Mouse (Mus musculus) kidney, embryonic 16.5 days (tissue): Measurements from ENCODE around the gene Gale. TPM values are rescaled to one million over a fixed set of nuclear protein-coding genes. Genes with fewer than 3 reads are reported as not detected.
"Not testable (repeated sequence)": the region's sequence is repeated elsewhere in the genome, so short reads cannot be mapped to it uniquely, and the experiment has no call there.

Experiments used
- ATAC-seq: fragments of 200-750 bp; cut with Nextera tagmentation; 2 replicates; pipeline ENCODE4 v1.8.0; 2017; ENCODE audit warnings: moderate TSS enrichment; ENCODE audit not compliant: low FRiP score, low TSS enrichment
- H3K27ac ChIP-seq: fragments of 300-500 bp; sonication (generic); 2 replicates; pipeline ENCODE4 v1.5.1; 2014; ENCODE audit warnings: low read length
- H3K27me3 ChIP-seq: fragments of 300-500 bp; sonication (generic); 2 replicates; pipeline ENCODE4 v1.6.1; 2014; ENCODE audit warnings: low read length, control low read depth, mixed read lengths; ENCODE audit not compliant: insufficient read depth
- H3K36me3 ChIP-seq: fragments of 300-500 bp; sonication (generic); 2 replicates; pipeline ENCODE4 v1.6.1; 2014; ENCODE audit warnings: low read length, control low read depth, mixed read lengths; ENCODE audit not compliant: insufficient read depth
- H3K4me1 ChIP-seq: fragments of 300-500 bp; sonication (generic); 2 replicates; pipeline ENCODE4 v1.6.1; 2014; ENCODE audit warnings: low read length, control low read depth, mixed read lengths; ENCODE audit not compliant: insufficient read depth
- H3K4me2 ChIP-seq: fragments of 300-500 bp; sonication (generic); replicated peaks from 2 replicates; pipeline ENCODE4 v1.6.1; 2014; ENCODE audit warnings: low read depth, low read length
- H3K4me3 ChIP-seq: fragments of 300-500 bp; sonication (generic); 2 replicates; pipeline ENCODE4 v1.5.1; 2014; ENCODE audit warnings: mild to moderate bottlenecking, low read length
- H3K9ac ChIP-seq: fragments of 300-500 bp; sonication (generic); replicated peaks from 2 replicates; pipeline ENCODE4 v1.6.1; 2014; ENCODE audit warnings: low read length
- H3K9me3 ChIP-seq: fragments of 300-500 bp; sonication (generic); 2 replicates; pipeline ENCODE4 v1.6.1; 2016; ENCODE audit warnings: low read length, control low read depth
- WGBS: fragments of 180-500 bp; shearing (Covaris S2); extraction: QIAGEN DNeasy Blood & Tissue Kit; methylation state at CpG from one replicate; pipeline ENCODE4 v1.1.7; 2014; 5-methylcytosine and 5-hydroxymethylcytosine counted together
- polyA plus RNA-seq: library from polyadenylated mRNA; unstranded; fragments of >200 nt; fragmentation: Nextera tagmentation; extraction: Ambion mirVana; gene quantifications from 2 replicates; pipeline ENCODE4 v1.2.1, GENCODE M21; 2015

Gale gene
- polyA plus RNA-seq, 1 experiment from 2014 or later: 40.7 TPM

DNA sequence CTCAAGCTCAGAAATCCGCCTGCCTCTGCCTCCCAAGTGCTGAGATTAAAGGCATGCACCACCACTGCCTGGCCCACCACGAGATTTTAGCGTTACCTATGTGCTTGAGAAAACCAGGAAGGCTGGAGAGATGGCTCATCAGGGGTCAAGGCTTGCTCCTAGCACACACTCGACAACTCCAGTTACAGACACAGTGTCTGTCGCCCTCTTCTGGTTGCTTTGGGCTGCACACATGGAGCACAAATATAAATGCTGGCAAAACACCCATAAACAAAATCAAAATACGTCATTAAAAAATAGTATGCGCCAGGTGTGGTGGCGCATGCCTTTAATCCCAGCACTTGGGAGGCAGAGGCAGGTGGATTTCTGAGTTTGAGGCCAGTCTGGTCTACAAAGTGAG is 22.5 kb upstream of the Gale start:
- not testable (repeated sequence) for H3K27ac ChIP-seq, H3K9me3 ChIP-seq, H3K4me1 ChIP-seq, H3K27me3 ChIP-seq, ATAC-seq, H3K9ac ChIP-seq, H3K4me2 ChIP-seq, H3K4me3 ChIP-seq
- H3K36me3 ChIP-seq: peaks cover 15% of the 10 kb centered on the region; the same call in 1 of the 2 replicates
- 84% methylated on average over 8 of the region's 8 CpGs for WGBS

GRCm38 (mm10) chr4:135942193-135942592 is 21.3 kb upstream of the Gale start:
- no peak overlapping the region for H3K9ac ChIP-seq
- no peak overlapping the region for H3K27ac ChIP-seq
- 89% methylated on average over 6 of the region's 6 CpGs for WGBS
- H3K4me1 ChIP-seq: peaks cover 10% of the 10 kb centered on the region
- no peak overlapping the region for H3K4me2 ChIP-seq
- no peak overlapping the region for H3K4me3 ChIP-seq
- peaks cover 3% of the 10 kb centered on the region; the same call in 1 of the 2 replicates for H3K9me3 ChIP-seq
- no peaks in the 10 kb centered on the region for H3K27me3 ChIP-seq
- H3K36me3 ChIP-seq: peaks cover 15% of the 10 kb centered on the region; the same call in 1 of the 2 replicates
- no peak for ATAC-seq

- 60% methylated on average over 4 of the region's 4 CpGs for WGBS
- H3K4me1 ChIP-seq: peaks cover 13% of the 10 kb centered on the region
- no peak overlapping the region for H3K27ac ChIP-seq
- 0 out of 2 replicates have a peak overlapping the region, but pooled peaks have one; percentile 0 for H3K9ac ChIP-seq
- ATAC-seq: no peak
- peaks cover 3% of the 10 kb centered on the region; the same call in 1 of the 2 replicates for H3K9me3 ChIP-seq
- no peak overlapping the region for H3K4me2 ChIP-seq
- peaks cover 15% of the 10 kb centered on the region; the same call in 1 of the 2 replicates for H3K36me3 ChIP-seq
- H3K4me3 ChIP-seq: no peak overlapping the region
- no peaks in the 10 kb centered on the region for H3K27me3 ChIP-seq
Measured at GRCm38 (mm10) chr4:135943389-135943788, 20.1 kb upstream of the Gale start.

DNA sequence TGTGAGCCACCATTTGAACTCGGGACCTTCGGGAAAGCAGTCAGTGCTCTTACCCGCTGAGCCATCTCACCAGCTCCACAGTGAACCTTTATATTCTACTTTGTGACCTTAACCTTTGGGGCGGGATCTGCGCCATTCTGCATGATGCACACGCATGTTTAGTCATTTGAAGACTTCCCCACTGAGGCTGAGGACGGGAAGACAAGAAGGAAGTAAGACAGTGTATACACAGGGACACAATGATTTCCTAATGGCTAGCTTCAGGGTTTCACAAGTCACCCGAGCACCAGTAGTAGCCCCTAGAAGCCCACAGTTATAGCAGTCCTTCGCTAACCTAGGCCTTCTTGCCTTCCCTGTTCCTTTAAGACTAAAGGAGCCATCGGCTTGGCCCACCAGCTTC is 17.8 kb upstream of the Gale start:
- Histone ChIP-seq H3K9ac (peak overlapping the region; percentile 85), H3K4me1 (peaks cover 25% of the 10 kb centered on the region), H3K4me2 (peak overlapping the region; percentile 84), H3K9me3 (peaks cover 3% of the 10 kb centered on the region; the same call in 1 of the 2 replicates), H3K27ac (peak overlapping the region; percentile 66), H3K4me3 (peak overlapping the region; percentile 93), H3K36me3 (peaks cover 4% of the 10 kb centered on the region; the same call in 1 of the 2 replicates), H3K27me3 (no peaks in the 10 kb centered on the region)
- 70% methylated on average over 10 of the region's 10 CpGs for WGBS
- peak; percentile 28; the same call in 1 of the 2 replicates for ATAC-seq

DNA sequence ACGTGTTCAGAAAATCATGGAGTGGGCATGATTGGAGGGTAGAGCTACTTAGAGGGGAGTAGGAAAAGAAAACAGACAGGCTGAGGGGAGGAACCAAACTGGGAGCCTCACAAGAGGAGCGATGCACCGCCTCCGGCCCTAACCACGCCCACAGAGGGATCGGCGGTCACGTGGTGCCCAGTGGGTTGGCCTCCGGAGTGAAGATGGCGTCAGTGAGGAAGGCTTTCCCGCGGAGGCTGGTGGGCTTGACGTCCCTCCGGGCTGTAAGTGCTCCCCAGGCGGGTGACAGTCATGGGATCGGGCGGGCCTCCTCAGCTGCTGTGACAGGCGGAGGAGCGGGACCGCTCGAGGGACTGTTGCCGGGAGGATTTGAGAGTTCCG is 17.3 kb upstream of the Gale start, which contains the start of gene Hmgcl:
Gene Hmgcl (plus strand): TSS at position 171 of the 381 bp plus-strand sequence.
- peak within 1 kb of the TSS; percentile 93 for H3K4me3 ChIP-seq
- no peaks in the 10 kb centered on the region for H3K27me3 ChIP-seq
- no peaks in the 10 kb centered on the region for H3K9me3 ChIP-seq
- H3K9ac ChIP-seq: peak within 1 kb of the TSS; percentile 85
- H3K4me1 ChIP-seq: peaks cover 25% of the 10 kb centered on the region
- H3K36me3 ChIP-seq: peaks cover 3% of the 10 kb centered on the region; the same call in 1 of the 2 replicates
- under 1% methylated on average over 23 of the region's 23 CpGs for WGBS
- peak; percentile 91 for ATAC-seq
- H3K27ac ChIP-seq: peak within 1 kb of the TSS; percentile 68
- peak within 1 kb of the TSS; percentile 84 for H3K4me2 ChIP-seq

DNA sequence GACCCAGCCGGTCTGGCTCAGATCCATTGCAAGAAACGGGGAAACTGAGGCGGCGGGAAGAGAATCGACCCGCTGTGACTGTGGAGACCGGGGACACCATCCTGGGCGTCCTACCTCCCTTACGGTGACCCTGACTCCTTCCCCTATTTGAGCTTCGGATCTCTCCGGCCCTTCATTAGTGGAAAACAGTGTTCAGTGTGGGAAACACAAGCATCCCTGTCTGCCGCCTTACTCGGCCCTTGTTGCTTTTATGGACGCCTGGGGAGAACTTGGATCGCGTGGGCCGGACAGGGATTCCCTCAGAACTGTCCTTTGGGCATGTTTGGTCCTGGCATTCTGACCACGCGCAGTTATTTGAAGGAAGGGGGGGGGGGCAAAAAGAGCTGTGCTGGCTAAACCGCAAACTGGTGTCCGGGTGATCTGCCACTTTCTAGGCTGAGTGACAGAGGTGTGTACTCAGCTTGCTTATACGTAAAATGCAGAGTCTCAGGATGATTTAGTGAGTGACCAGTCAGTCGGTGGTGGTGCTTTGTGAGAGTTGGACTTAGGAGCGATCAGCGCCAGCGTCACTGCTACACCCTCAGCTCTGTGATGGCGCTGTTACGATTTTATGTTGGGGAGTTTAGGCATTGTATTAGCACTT is 16.7 kb upstream of the Gale start:
- peaks cover 8% of the 10 kb centered on the region; the same call in 1 of the 2 replicates for H3K36me3 ChIP-seq
- peak overlapping the region; percentile 68 for H3K27ac ChIP-seq
- H3K4me1 ChIP-seq: peaks cover 25% of the 10 kb centered on the region
- 1% methylated on average over 28 of the region's 28 CpGs for WGBS
- no peaks in the 10 kb centered on the region for H3K9me3 ChIP-seq
- H3K4me2 ChIP-seq: peak overlapping the region; percentile 84
- peak overlapping the region; percentile 85 for H3K9ac ChIP-seq
- no peaks in the 10 kb centered on the region for H3K27me3 ChIP-seq
- H3K4me3 ChIP-seq: peak overlapping the region; percentile 93
- ATAC-seq: no peak

DNA sequence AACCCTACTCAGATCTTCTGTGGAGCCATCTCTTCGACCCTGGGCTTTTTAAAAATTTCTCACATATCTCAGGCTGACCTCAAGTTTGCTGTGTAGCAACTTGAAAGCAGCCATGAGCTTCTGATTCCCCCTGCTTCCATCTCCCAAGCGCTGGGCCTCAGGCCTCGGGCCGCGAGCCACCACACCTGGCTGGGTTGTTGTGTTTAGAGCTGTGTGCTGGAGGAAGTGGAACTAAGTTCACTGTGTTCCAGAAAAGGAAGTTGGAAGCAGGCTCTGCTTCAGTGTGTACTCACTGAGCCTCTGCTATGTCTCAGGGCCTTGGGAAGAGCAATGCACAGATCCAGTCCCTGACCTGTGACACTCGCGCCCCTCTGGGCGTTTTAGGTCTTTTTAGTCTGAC is 15.4 kb upstream of the Gale start:
- no peak overlapping the region for H3K27ac ChIP-seq

GRCm38 (mm10) chr4:135949475-135949874 is 14.1 kb upstream of the Gale start:
- Histone ChIP-seq H3K4me2 (no peak overlapping the region), H3K9ac (no peak overlapping the region), H3K4me1 (peaks cover 21% of the 10 kb centered on the region), H3K27me3 (no peaks in the 10 kb centered on the region), H3K27ac (0 out of 2 replicates have a peak overlapping the region, but pooled peaks have one; percentile 20), H3K4me3 (no peak overlapping the region), H3K9me3 (no peaks in the 10 kb centered on the region), H3K36me3 (peaks cover 20% of the 10 kb centered on the region)
- no peak for ATAC-seq
- WGBS: 83% methylated on average over 10 of the region's 10 CpGs

More for the DNA sequence above, 15.4 kb upstream of the Gale start:
- Histone ChIP-seq H3K27me3 (no peaks in the 10 kb centered on the region), H3K9ac (no peak overlapping the region), H3K4me3 (no peak overlapping the region), H3K4me1 (peaks cover 24% of the 10 kb centered on the region), H3K9me3 (no peaks in the 10 kb centered on the region), H3K4me2 (no peak overlapping the region), H3K36me3 (peaks cover 18% of the 10 kb centered on the region)
- no peak for ATAC-seq
- WGBS: 88% methylated on average over 8 of the region's 8 CpGs

DNA sequence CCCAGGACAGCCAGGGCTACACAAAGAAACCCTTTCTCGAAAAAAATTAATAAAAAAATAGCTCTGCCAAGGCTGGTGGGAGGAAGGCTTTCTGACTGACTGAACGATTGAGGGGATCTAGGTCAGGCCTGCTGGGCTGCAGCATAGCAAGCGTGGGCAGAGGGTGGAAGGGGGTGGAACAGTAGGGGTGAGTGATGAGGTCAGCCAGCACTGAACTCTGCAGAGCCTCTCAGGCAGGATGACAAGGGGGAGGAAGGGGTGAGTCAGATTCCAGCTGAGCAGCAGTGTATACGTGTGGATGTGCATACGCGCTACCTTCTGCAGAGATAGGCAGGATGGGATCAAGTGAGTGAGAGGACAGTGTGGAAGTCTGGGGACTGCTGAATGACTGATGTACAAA is 13.6 kb upstream of the Gale start:
- Histone ChIP-seq H3K36me3 (peaks cover 20% of the 10 kb centered on the region), H3K4me2 (no peak overlapping the region), H3K9ac (no peak overlapping the region), H3K9me3 (no peaks in the 10 kb centered on the region), H3K27me3 (no peaks in the 10 kb centered on the region), H3K4me1 (peaks cover 21% of the 10 kb centered on the region), H3K27ac (no peak overlapping the region), H3K4me3 (no peak overlapping the region)
- peak; percentile 32; the same call in 1 of the 2 replicates for ATAC-seq
- 36% methylated on average over 6 of the region's 6 CpGs for WGBS

DNA sequence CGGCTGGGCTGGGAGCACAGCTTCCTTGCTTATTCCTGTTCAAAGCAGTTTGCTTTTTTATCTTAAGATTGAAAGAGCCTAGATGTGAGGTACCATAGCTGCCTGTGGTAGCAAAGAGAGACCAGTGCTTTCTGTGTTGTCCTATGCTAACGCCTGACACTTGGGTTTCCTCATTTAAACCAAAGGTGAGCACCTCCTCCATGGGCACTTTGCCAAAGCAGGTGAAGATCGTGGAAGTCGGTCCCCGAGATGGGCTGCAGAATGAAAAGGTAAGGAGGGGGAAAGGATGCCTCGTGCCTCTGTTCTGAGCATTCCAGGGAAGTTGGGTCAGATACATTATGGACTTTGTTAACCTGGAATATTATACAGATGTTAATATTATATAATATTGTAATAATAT is 13.2 kb upstream of the Gale start:
- ATAC-seq: no peak
- 77% methylated on average over 6 of the region's 6 CpGs for WGBS
- Histone ChIP-seq H3K36me3 (peaks cover 22% of the 10 kb centered on the region), H3K4me2 (no peak overlapping the region), H3K9me3 (no peaks in the 10 kb centered on the region), H3K27ac (0 out of 2 replicates have a peak overlapping the region, but pooled peaks have one; percentile 14), H3K4me3 (no peak overlapping the region), H3K9ac (no peak overlapping the region), H3K4me1 (peaks cover 21% of the 10 kb centered on the region), H3K27me3 (no peaks in the 10 kb centered on the region)
